Mouse (Mus musculus): ENCODE data around the gene Tmem41a.

- TF ChIP-seq POLR2A (IDR thresholded peaks at IDR 0.05; ENCODE audit: low read depth, low read length) (no peak), CTCF (IDR thresholded peaks at IDR 0.05; ENCODE audit: borderline replicate concordance, insufficient read depth, low read length) (no peak)
Observed at GRCm38 (mm10) chr16:21971446-21971845, 24.1 kb upstream of the Tmem41a start.
